Mouse (Mus musculus) hindbrain, embryonic 12.5 days (tissue): ENCODE measurements around the gene Snapc3. TPM values are rescaled to one million over a fixed set of nuclear protein-coding genes. Genes with fewer than 3 reads are reported as not detected.
"Not testable (repeated sequence)": the region's sequence is repeated elsewhere in the genome, so short reads cannot be mapped to it uniquely, and the experiment has no call there.

Experiments
- ATAC-seq: fragments of 200-750 bp; cut with Nextera tagmentation; 2 replicates; pipeline ENCODE4 v1.8.0; 2017; ENCODE audit warnings: moderate TSS enrichment; ENCODE audit not compliant: low FRiP score
- H3K27ac ChIP-seq: fragments of 300-500 bp; sonication (generic); 2 replicates; pipeline ENCODE4 v1.5.1; 2016; ENCODE audit warnings: mild to moderate bottlenecking
- H3K27me3 ChIP-seq: fragments of 300-500 bp; sonication (generic); 2 replicates; pipeline ENCODE4 v1.6.1; 2016; ENCODE audit warnings: mild to moderate bottlenecking
- H3K36me3 ChIP-seq: fragments of 300-500 bp; sonication (generic); 2 replicates; pipeline ENCODE4 v1.6.1; 2016; ENCODE audit warnings: mild to moderate bottlenecking
- H3K4me1 ChIP-seq: fragments of 300-500 bp; sonication (generic); 2 replicates; pipeline ENCODE4 v1.6.1; 2016
- H3K4me2 ChIP-seq: fragments of 300-500 bp; sonication (generic); replicated peaks from 2 replicates; pipeline ENCODE4 v1.6.1; 2016; ENCODE audit warnings: mild to moderate bottlenecking
- H3K4me3 ChIP-seq: fragments of 300-500 bp; sonication (generic); 2 replicates; pipeline ENCODE4 v1.5.1; 2016; ENCODE audit warnings: mild to moderate bottlenecking
- H3K9ac ChIP-seq: fragments of 300-500 bp; sonication (generic); 2 replicates; pipeline ENCODE4 v1.6.1; 2016; ENCODE audit warnings: mild to moderate bottlenecking, moderate library complexity
- H3K9me3 ChIP-seq: fragments of 300-500 bp; sonication (generic); replicated peaks from 2 replicates; pipeline ENCODE4 v1.6.1; 2016; ENCODE audit warnings: mild to moderate bottlenecking
- WGBS: fragments of 180-500 bp; shearing (Covaris S2); methylation state at CpG from one replicate; pipeline ENCODE4 v1.1.7; 2016; 5-methylcytosine and 5-hydroxymethylcytosine counted together
- polyA plus RNA-seq: library from polyadenylated mRNA; unstranded; fragments of >200 nt; fragmentation: Nextera tagmentation; extraction: Ambion mirVana; gene quantifications from 2 replicates; pipeline ENCODE4 v1.2.1, GENCODE M21; 2016

The Snapc3 gene
- polyA plus RNA-seq, 1 experiment from 2014 or later = 83.1 TPM

GRCm38 (mm10) chr4:83512644-83513043, 95.1 kb downstream of the Snapc3 start:
- Histone ChIP-seq H3K4me3 (no peak overlapping the region), H3K4me2 (no peak overlapping the region), H3K4me1 (peaks cover 2% of the 10 kb centered on the region; the same call in 1 of the 2 replicates), H3K9ac (no peak overlapping the region), H3K36me3 (no peaks in the 10 kb centered on the region), H3K9me3 (no peaks in the 10 kb centered on the region), H3K27me3 (no peaks in the 10 kb centered on the region), H3K27ac (no peak overlapping the region)
- 78% methylated on average over 2 of the region's 2 CpGs for WGBS
- ATAC-seq = no peak

GRCm38 (mm10) chr4:83514183-83514582, 96.7 kb downstream of the Snapc3 start:
- Histone ChIP-seq H3K9ac (no peak overlapping the region), H3K27ac (no peak overlapping the region), H3K4me2 (no peak overlapping the region), H3K4me3 (no peak overlapping the region), H3K4me1 (0 out of 2 replicates have a peak, but pooled peaks cover 2% of the 10 kb centered on the region), H3K27me3 (no peaks in the 10 kb centered on the region), H3K36me3 (no peaks in the 10 kb centered on the region), H3K9me3 (no peaks in the 10 kb centered on the region)
- 83% methylated on average over 1 of the region's 1 CpGs for WGBS
- no peak for ATAC-seq

GRCm38 (mm10) chr4:83514976-83515669, 97.6 kb downstream of the Snapc3 start:
- 0 out of 2 replicates have a peak, but pooled peaks cover 2% of the 10 kb centered on the region for H3K4me1 ChIP-seq
- H3K9ac ChIP-seq = no peak overlapping the region
- H3K27ac ChIP-seq = no peak overlapping the region
- no peak overlapping the region for H3K4me2 ChIP-seq
- WGBS = 88% methylated on average over 10 of the region's 10 CpGs
- H3K9me3 ChIP-seq = no peaks in the 10 kb centered on the region
- H3K4me3 ChIP-seq = no peak overlapping the region
- ATAC-seq = no peak
- no peaks in the 10 kb centered on the region for H3K27me3 ChIP-seq
- H3K36me3 ChIP-seq = no peaks in the 10 kb centered on the region

- 94% methylated on average over 5 of the region's 6 CpGs for WGBS
- not testable (repeated sequence) for ATAC-seq, H3K9me3 ChIP-seq, H3K4me2 ChIP-seq, H3K36me3 ChIP-seq, H3K27ac ChIP-seq, H3K4me1 ChIP-seq, H3K9ac ChIP-seq, H3K4me3 ChIP-seq, H3K27me3 ChIP-seq
These were observed 98.6 kb downstream of the Snapc3 start for GRCm38 (mm10) chr4:83516144-83516543.

Other genes starting within 250 kb of the Snapc3 start
- gene Ttc39b, start 93.5 kb upstream of the Snapc3 start, polyA plus RNA-seq = 2.9 and 3.7 TPM in 2 replicates
- 364 and 379 TPM in 2 replicates for gene Psip1, start 68.7 kb downstream of the Snapc3 start, polyA plus RNA-seq
- gene Ccdc171, start 107.8 kb downstream of the Snapc3 start, polyA plus RNA-seq = 5.8 and 6.1 TPM in 2 replicates